Mouse (Mus musculus): Measurements from ENCODE around the gene Tmem30c. TPM values are rescaled to one million over a fixed set of nuclear protein-coding genes. Genes with fewer than 3 reads are reported as not detected.

Tmem30c gene
- polyA plus RNA-seq, 1 experiment = 1.4 TPM

- 84% methylated on average over 6 of the region's 6 CpGs for WGBS
- TF ChIP-seq CTCF (IDR thresholded peaks at IDR 0.05; ENCODE audit: control insufficient read depth, insufficient read depth, low read length) (no peak), POLR2A (IDR thresholded peaks at IDR 0.05; ENCODE audit: borderline replicate concordance, control insufficient read depth, low read depth, low read length) (no peak)
- Histone ChIP-seq H3K27ac (ENCODE audit: control insufficient read depth, insufficient read depth, low read depth, low read length, poor library complexity) (no peak overlapping the region), H3K4me1 (ENCODE audit: control insufficient read depth, insufficient read depth, low read length) (no peaks in the 10 kb centered on the region; the same call in 1 of the 2 replicates), H3K4me3 (replicated peaks; ENCODE audit: control insufficient read depth, low read depth, low read length) (no peak overlapping the region)
Observed at GRCm38 (mm10) chr16:57305463-57305862, 12.8 kb upstream of the Tmem30c start.

- 87% methylated on average over 19 of the region's 19 CpGs for WGBS
- H3K27ac ChIP-seq (ENCODE audit: control insufficient read depth, insufficient read depth, low read depth, low read length, poor library complexity) = no peak overlapping the region
Observed at GRCm38 (mm10) chr16:57303716-57304115, 11.1 kb upstream of the Tmem30c start.

DNA sequence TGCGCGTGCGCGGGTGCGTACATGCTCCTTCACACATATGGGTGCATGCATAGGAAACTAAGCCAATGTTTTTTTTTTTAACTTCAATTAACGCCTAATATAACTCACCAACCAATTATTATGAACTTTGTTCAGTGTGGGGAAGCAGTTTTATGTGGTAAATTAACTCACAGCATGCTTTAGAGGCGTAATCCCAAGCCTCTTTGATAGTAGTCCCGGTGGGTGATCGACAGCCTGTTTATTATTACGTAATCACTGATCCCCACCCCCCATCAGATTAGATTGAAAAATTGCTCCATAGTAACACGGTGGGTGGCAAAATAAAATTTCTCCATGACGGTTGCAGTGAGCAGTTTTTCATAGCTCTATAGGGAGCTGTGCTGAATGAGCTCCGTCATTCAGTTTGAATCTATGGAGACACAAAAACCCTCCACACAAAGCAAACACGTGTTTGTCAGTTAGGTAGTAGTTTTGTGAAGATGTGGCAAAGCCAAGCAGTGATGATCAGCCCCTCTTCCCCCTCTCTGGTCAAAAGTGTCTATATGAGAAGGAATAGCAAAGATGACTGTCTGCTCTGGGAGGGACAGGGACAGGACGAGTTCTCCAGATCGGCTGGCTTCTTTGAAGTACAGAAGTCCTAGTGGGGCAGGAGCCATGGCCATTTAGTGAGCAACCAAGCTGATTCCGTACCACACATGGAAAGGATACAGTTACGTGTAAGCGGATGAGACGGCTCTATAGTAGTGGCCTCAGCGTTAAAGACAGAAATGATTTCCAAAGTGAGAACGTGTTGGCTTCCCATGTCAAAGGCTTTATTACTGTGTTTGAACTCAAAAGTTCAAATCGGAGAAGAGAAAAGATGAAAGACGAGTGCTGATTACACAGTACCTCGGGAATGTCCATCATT is 10.4 kb upstream of the Tmem30c start:
- H3K4me3 ChIP-seq (replicated peaks; ENCODE audit: control insufficient read depth, low read depth, low read length) = no peak overlapping the region
- 86% methylated on average over 25 of the region's 25 CpGs for WGBS
- H3K4me1 ChIP-seq (ENCODE audit: control insufficient read depth, insufficient read depth, low read length) = no peaks in the 10 kb centered on the region; the same call in 1 of the 2 replicates
- no peak overlapping the region for H3K27ac ChIP-seq (ENCODE audit: control insufficient read depth, insufficient read depth, low read depth, low read length, poor library complexity)
- no peak for TF ChIP-seq CTCF (IDR thresholded peaks at IDR 0.05; ENCODE audit: control insufficient read depth, insufficient read depth, low read length)
- TF ChIP-seq POLR2A (IDR thresholded peaks at IDR 0.05; ENCODE audit: borderline replicate concordance, control insufficient read depth, low read depth, low read length) = no peak

More at GRCm38 (mm10) chr16:57303716-57304115, 11.1 kb upstream of the Tmem30c start:
- TF ChIP-seq POLR2A (IDR thresholded peaks at IDR 0.05; ENCODE audit: borderline replicate concordance, control insufficient read depth, low read depth, low read length) = no peak
- no peak for TF ChIP-seq CTCF (IDR thresholded peaks at IDR 0.05; ENCODE audit: control insufficient read depth, insufficient read depth, low read length)
- H3K4me3 ChIP-seq (replicated peaks; ENCODE audit: control insufficient read depth, low read depth, low read length) = no peak overlapping the region
- no peaks in the 10 kb centered on the region; the same call in 1 of the 2 replicates for H3K4me1 ChIP-seq (ENCODE audit: control insufficient read depth, insufficient read depth, low read length)

DNA sequence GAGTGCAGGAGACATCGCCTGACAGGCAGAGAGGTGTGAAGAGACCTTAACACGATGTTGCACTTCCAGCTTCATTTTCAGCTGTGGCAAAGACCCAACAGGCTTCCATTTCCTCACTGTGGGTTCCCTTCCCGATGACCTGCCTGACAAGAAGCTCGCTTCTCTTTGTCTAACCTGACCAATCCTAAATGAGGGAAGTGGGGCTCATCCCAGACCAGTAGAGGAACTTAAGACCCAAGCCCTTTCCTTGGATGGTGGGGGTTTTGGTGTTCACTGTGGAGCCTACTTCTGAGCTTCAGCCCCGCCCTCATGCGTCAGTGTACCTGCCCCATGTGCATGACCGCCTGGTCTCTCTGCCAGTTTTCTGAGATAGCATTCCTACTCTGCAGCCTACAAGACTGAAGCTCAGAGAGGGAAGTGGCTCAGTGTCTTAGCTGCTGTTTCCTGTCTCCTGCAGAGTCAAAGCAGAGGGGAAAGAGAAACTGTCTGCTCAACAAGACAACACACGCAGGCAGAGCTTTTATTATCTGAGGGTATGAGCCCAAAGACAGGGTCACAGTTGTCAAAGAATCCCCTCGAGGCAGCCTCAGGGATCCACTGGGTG is 8.9 kb upstream of the Tmem30c start:
- no peak overlapping the region for H3K4me3 ChIP-seq (replicated peaks; ENCODE audit: control insufficient read depth, low read depth, low read length)

GRCm38 (mm10) chr16:57295216-57295934 is 2.7 kb upstream of the Tmem30c start:
- Histone ChIP-seq H3K27ac (ENCODE audit: control insufficient read depth, insufficient read depth, low read depth, low read length, poor library complexity) (no peak overlapping the region), H3K4me1 (ENCODE audit: control insufficient read depth, insufficient read depth, low read length) (no peaks in the 10 kb centered on the region), H3K4me3 (replicated peaks; ENCODE audit: control insufficient read depth, low read depth, low read length) (no peak overlapping the region)
- no peak for TF ChIP-seq POLR2A (IDR thresholded peaks at IDR 0.05; ENCODE audit: borderline replicate concordance, control insufficient read depth, low read depth, low read length)
- no peak for TF ChIP-seq CTCF (IDR thresholded peaks at IDR 0.05; ENCODE audit: control insufficient read depth, insufficient read depth, low read length)
- 81% methylated on average over 10 of the region's 10 CpGs for WGBS

More for the DNA sequence above, 8.9 kb upstream of the Tmem30c start:
- H3K27ac ChIP-seq (ENCODE audit: control insufficient read depth, insufficient read depth, low read depth, low read length, poor library complexity) = no peak overlapping the region; the same call in 1 of the 2 replicates
- TF ChIP-seq CTCF (IDR thresholded peaks at IDR 0.05; ENCODE audit: control insufficient read depth, insufficient read depth, low read length) (no peak), POLR2A (IDR thresholded peaks at IDR 0.05; ENCODE audit: borderline replicate concordance, control insufficient read depth, low read depth, low read length) (no peak)
- 19% methylated on average over 9 of the region's 9 CpGs for WGBS
- H3K4me1 ChIP-seq (ENCODE audit: control insufficient read depth, insufficient read depth, low read length) = no peaks in the 10 kb centered on the region; the same call in 1 of the 2 replicates

GRCm38 (mm10) chr16:57292296-57292695 is 369 bp downstream of the Tmem30c start:
- Histone ChIP-seq H3K4me1 (ENCODE audit: control insufficient read depth, insufficient read depth, low read length) (no peaks in the 10 kb centered on the region), H3K4me3 (replicated peaks; ENCODE audit: control insufficient read depth, low read depth, low read length) (no peak overlapping the region), H3K27ac (ENCODE audit: control insufficient read depth, insufficient read depth, low read depth, low read length, poor library complexity) (no peak overlapping the region)
- WGBS = 70% methylated on average over 4 of the region's 4 CpGs
- TF ChIP-seq CTCF (IDR thresholded peaks at IDR 0.05; ENCODE audit: control insufficient read depth, insufficient read depth, low read length) (no peak), POLR2A (IDR thresholded peaks at IDR 0.05; ENCODE audit: borderline replicate concordance, control insufficient read depth, low read depth, low read length) (no peak)

DNA sequence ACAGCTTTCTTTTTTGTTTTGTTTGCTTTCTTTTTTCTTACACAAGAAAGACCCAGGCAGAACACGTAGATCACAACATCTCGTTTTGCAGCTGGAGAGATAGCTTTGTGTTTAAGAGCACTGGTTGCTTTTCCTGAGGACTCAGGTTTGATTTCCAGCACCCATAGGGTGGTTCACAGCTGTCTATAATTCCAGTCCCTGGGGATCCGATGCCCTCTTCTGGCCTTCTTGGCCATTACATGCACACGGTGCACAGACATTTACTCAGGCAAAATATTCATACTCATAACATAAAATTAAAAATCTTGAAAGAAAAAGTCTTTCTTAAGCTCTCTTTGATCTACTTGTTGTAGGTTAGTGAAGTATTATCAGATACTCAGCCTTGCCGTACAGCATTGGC is 969 bp downstream of the Tmem30c start:
- 84% methylated on average over 5 of the region's 5 CpGs for WGBS
- no peak for TF ChIP-seq CTCF (IDR thresholded peaks at IDR 0.05; ENCODE audit: control insufficient read depth, insufficient read depth, low read length)
- TF ChIP-seq POLR2A (IDR thresholded peaks at IDR 0.05; ENCODE audit: borderline replicate concordance, control insufficient read depth, low read depth, low read length) = no peak

GRCm38 (mm10) chr16:57281417-57281816 is 11.2 kb downstream of the Tmem30c start:
- no peaks in the 10 kb centered on the region for H3K4me1 ChIP-seq (ENCODE audit: control insufficient read depth, insufficient read depth, low read length)
- TF ChIP-seq CTCF (IDR thresholded peaks at IDR 0.05; ENCODE audit: control insufficient read depth, insufficient read depth, low read length) = no peak
- TF ChIP-seq POLR2A (IDR thresholded peaks at IDR 0.05; ENCODE audit: borderline replicate concordance, control insufficient read depth, low read depth, low read length) = no peak
- WGBS = 80% methylated on average over 8 of the region's 8 CpGs
- no peak overlapping the region for H3K4me3 ChIP-seq (replicated peaks; ENCODE audit: control insufficient read depth, low read depth, low read length)
- H3K27ac ChIP-seq (ENCODE audit: control insufficient read depth, insufficient read depth, low read depth, low read length, poor library complexity) = no peak overlapping the region

More for the DNA sequence above, 969 bp downstream of the Tmem30c start:
- no peak overlapping the region for H3K27ac ChIP-seq (ENCODE audit: control insufficient read depth, insufficient read depth, low read depth, low read length, poor library complexity)
- no peak overlapping the region for H3K4me3 ChIP-seq (replicated peaks; ENCODE audit: control insufficient read depth, low read depth, low read length)
- H3K4me1 ChIP-seq (ENCODE audit: control insufficient read depth, insufficient read depth, low read length) = no peaks in the 10 kb centered on the region

Measured in bone marrow, adult 2 months (tissue).